Mouse (Mus musculus) lung, embryonic 16.5 days (tissue): Measurements from ENCODE around the gene Ubac2. TPM values are rescaled to one million over a fixed set of nuclear protein-coding genes. Genes with fewer than 3 reads are reported as not detected.

ENCODE experiments used
- ATAC-seq: fragments of 200-750 bp; cut with Nextera tagmentation; 2 replicates; pipeline ENCODE4 v1.8.0; 2017; ENCODE audit warnings: low read depth, mild to moderate bottlenecking, moderate library complexity
- H3K27ac ChIP-seq: fragments of 300-500 bp; sonication (generic); 2 replicates; pipeline ENCODE4 v1.5.1; 2014; ENCODE audit warnings: mild to moderate bottlenecking, control low read depth, low read length
- H3K27me3 ChIP-seq: fragments of 300-500 bp; sonication (generic); 2 replicates; pipeline ENCODE4 v1.6.1; 2014; ENCODE audit warnings: low read depth, low read length, mixed read lengths; ENCODE audit not compliant: control insufficient read depth, insufficient read depth
- H3K36me3 ChIP-seq: fragments of 300-500 bp; sonication (generic); 2 replicates; pipeline ENCODE4 v1.6.1; 2014; ENCODE audit warnings: low read length; ENCODE audit not compliant: control insufficient read depth, insufficient read depth
- H3K4me1 ChIP-seq: fragments of 300-500 bp; sonication (generic); replicated peaks from 2 replicates; pipeline ENCODE4 v1.6.1; 2014; ENCODE audit warnings: low read length, mixed read lengths; ENCODE audit not compliant: control insufficient read depth, insufficient read depth
- H3K4me2 ChIP-seq: fragments of 300-500 bp; sonication (generic); 2 replicates; pipeline ENCODE4 v1.6.1; 2014; ENCODE audit warnings: low read depth, low read length, control low read depth
- H3K4me3 ChIP-seq: fragments of 300-500 bp; sonication (generic); 2 replicates; pipeline ENCODE4 v1.5.1; 2014; ENCODE audit warnings: mild to moderate bottlenecking, low read length, control low read depth
- H3K9ac ChIP-seq: fragments of 300-500 bp; sonication (generic); 2 replicates; pipeline ENCODE4 v1.6.1; 2014; ENCODE audit warnings: low read length, control low read depth
- H3K9me3 ChIP-seq: fragments of 300-500 bp; sonication (generic); 2 replicates; pipeline ENCODE4 v1.6.1; 2016; ENCODE audit warnings: low read length; ENCODE audit not compliant: control insufficient read depth
- WGBS: fragments of 180-500 bp; shearing (Covaris S2); extraction: QIAGEN DNeasy Blood & Tissue Kit; methylation state at CpG from one replicate; pipeline ENCODE4 v1.1.7; 2014; 5-methylcytosine and 5-hydroxymethylcytosine counted together
- polyA plus RNA-seq: library from polyadenylated mRNA; unstranded; fragments of >200 nt; fragmentation: Nextera tagmentation; extraction: Ambion mirVana; gene quantifications from 2 replicates; pipeline ENCODE4 v1.2.1, GENCODE M21; 2015

Ubac2 gene
- polyA plus RNA-seq, 1 experiment from 2014 or later: 56.9 TPM

DNA sequence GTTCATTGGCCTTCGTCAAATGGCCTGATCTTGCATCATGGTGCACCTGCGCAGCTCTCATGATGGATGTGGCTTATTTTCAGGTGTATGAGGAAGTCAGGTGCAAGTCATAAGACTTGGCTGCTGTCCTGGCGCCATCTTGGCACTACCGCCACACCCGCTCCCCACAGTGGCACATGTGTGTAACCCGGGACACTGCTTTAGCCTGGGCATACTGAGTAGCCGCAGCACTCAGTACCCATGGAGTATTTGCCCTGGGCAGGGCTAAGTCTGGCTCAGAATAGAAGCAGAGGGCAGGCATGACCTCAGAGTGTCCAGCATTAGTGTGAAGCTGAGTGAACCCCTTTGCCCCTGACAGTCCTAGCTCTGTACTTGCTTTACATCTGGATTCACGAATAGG lies 49.0 kb downstream of the Ubac2 start:
- Histone ChIP-seq H3K9me3 (no peaks in the 10 kb centered on the region), H3K27me3 (no peaks in the 10 kb centered on the region), H3K9ac (no peak overlapping the region), H3K36me3 (no peaks in the 10 kb centered on the region), H3K4me2 (no peak overlapping the region), H3K4me3 (no peak overlapping the region), H3K27ac (no peak overlapping the region), H3K4me1 (no peaks in the 10 kb centered on the region; the same call in 1 of the 2 replicates)
- ATAC-seq: no peak
- 93% methylated on average over 8 of the region's 8 CpGs for WGBS

DNA sequence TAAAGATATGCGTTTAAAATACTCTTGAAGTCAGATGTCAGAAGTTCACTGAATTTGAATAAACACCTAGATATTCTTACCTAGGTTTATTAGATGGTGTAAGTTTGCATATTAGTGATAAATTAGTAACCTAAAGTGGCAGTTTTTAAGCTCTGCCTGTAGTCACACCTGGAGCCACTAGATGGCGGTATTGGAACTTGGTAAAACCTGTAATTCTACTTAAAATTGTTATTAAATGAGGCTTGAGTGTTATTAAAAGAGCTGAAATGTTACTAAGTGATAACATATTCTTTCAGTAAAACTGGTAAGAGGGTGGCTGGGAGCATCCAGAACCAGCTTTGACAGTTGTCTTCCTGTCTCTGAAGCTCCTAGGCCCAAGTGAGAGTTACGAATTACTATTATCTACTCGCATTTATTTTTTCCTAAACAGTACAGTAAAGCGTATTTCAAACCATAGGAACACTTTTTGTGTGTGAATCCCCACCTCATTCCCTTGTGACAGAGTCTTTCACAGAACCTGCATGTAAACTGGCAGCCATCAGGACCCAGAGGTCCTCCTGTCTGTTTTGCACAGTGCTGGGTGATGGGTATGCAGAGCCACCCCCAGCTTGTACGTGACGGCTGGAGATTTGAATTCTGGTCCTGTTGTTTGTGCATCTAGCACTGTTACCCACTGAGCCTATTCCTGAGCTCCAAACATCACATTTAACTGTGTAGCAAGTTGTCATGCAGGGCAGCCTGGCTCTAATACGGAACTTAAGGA lies 50.1 kb downstream of the Ubac2 start:
- H3K27ac ChIP-seq: peak overlapping the region; percentile 47
- WGBS: 50% methylated on average over 8 of the region's 8 CpGs
- no peak overlapping the region for H3K4me3 ChIP-seq
- H3K4me1 ChIP-seq: no peaks in the 10 kb centered on the region; the same call in 1 of the 2 replicates
- H3K9me3 ChIP-seq: no peaks in the 10 kb centered on the region
- no peak overlapping the region for H3K9ac ChIP-seq
- H3K4me2 ChIP-seq: no peak overlapping the region
- no peak for ATAC-seq
- H3K36me3 ChIP-seq: no peaks in the 10 kb centered on the region
- no peaks in the 10 kb centered on the region for H3K27me3 ChIP-seq

DNA sequence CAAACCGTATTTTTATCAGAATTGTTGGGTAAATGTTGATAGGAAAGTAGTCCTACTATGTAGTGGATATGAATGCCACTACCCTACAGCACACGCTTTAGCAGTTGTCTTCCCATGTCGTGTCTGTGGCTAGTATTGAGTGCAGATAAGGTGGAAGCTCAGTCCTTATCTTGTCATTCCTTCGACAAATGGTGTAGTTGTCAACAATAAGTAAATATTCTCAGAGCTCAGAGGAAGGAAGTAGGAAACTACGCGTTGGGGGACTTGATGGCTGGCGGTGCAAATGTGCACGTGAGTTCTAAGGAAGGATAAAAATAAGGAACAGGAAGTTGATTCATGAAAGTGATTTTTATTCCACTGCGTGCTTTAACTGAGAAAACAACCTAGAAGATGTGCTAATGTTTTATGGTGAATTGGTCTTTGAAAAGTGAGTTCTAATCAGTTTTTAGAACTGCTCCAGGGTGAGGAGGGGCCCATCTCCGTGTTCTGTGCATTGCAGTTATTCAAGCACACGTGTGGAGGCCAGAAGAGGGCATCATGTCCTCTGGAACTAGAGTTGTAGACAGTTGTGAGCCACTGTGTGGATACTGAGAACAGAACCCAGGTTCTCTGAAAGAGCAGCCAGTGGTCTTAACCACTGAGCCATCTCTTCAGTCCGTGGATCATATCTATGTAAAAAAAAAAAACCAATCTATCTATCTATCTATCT lies 51.0 kb downstream of the Ubac2 start:
- Histone ChIP-seq H3K9ac (no peak overlapping the region), H3K9me3 (no peaks in the 10 kb centered on the region), H3K4me1 (no peaks in the 10 kb centered on the region; the same call in 1 of the 2 replicates), H3K36me3 (no peaks in the 10 kb centered on the region; the same call in 1 of the 2 replicates), H3K4me3 (no peak overlapping the region), H3K27ac (peak overlapping the region; percentile 48; the same call in 1 of the 2 replicates), H3K27me3 (no peaks in the 10 kb centered on the region), H3K4me2 (no peak overlapping the region)
- 52% methylated on average over 12 of the region's 12 CpGs for WGBS
- no peak for ATAC-seq

DNA sequence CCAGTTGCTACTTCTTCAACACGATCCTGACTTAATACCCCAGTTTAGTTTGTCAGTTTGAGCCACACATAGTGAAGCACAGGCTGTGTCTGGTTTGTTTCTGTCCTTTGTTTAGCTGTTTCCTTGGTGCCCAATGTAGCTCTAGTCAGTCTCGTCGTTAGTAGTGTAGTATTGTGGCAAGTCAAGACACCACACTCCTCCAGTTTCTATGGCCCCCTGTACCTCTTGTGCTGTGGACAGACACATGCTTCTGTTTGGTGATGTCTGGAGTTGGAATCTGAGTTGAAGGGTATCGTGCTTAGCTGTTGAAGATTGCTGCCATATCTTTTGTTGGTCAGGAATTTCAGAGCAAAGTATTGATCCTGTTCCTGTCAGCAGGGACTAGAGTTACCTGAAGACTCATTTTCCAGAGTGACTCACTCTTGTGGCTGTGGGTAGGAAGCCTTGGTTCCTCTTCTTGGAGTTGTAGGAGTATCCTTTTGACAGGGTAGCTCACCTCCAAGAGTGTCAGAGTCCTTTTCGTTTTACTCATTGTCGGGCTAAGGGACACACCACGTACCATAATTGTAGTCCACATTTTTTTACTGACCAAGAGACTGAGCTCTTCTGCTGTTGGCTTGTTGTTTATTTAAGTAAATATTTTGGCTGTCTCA lies 52.4 kb downstream of the Ubac2 start:
- Histone ChIP-seq H3K4me3 (no peak overlapping the region), H3K27me3 (no peaks in the 10 kb centered on the region), H3K4me1 (no peaks in the 10 kb centered on the region; the same call in 1 of the 2 replicates), H3K9ac (no peak overlapping the region), H3K27ac (no peak overlapping the region), H3K4me2 (no peak overlapping the region), H3K9me3 (0 out of 2 replicates have a peak, but pooled peaks cover 5% of the 10 kb centered on the region), H3K36me3 (peaks cover 4% of the 10 kb centered on the region)
- WGBS: 67% methylated on average over 7 of the region's 7 CpGs
- no peak for ATAC-seq

DNA sequence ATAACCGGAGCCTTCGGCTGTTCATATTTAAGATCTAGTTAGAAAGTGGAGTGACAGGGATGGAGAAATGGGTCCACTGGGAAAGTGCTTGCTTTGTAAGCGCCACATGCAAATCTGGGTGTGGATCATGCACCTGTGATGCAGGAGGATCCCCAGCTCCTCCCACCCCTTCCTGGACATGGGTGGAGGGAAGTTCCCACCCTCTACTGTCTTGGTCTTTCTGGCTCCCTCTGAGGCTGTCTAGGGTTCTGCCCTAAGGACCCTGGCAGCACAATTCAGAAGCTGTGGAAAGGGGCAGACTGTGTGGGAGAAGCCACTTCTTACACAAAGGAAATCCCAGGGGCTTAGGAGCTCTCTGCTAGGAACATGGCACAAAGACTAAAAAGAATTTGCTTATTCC lies 53.2 kb downstream of the Ubac2 start:
- Histone ChIP-seq H3K27me3 (no peaks in the 10 kb centered on the region), H3K9me3 (0 out of 2 replicates have a peak, but pooled peaks cover 5% of the 10 kb centered on the region), H3K27ac (no peak overlapping the region), H3K4me1 (no peaks in the 10 kb centered on the region; the same call in 1 of the 2 replicates), H3K9ac (no peak overlapping the region), H3K36me3 (peaks cover 4% of the 10 kb centered on the region), H3K4me3 (no peak overlapping the region), H3K4me2 (no peak overlapping the region)
- ATAC-seq: no peak
- WGBS: 87% methylated on average over 3 of the region's 3 CpGs

DNA sequence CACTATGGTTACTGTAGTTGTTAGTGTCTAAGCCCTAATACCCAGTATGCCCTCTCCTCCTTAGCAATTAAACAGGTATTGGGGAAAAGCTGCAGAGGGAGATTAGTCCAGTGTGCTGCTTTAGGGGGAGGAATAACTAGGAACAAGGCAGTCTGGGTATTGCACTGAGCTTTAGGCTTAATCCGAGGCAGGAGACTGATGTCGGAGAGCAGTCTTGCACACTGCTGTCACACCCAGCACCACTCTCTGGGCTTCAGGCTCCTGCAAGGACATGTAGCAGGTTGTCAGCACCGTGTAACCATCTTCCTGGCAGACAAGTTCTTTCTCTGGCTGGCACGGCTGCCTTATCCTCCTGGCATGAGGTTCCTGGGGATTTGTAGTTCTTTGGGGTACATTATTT lies 53.8 kb downstream of the Ubac2 start:
- WGBS: 77% methylated on average over 4 of the region's 4 CpGs
- no peaks in the 10 kb centered on the region; the same call in 1 of the 2 replicates for H3K4me1 ChIP-seq
- H3K27me3 ChIP-seq: no peaks in the 10 kb centered on the region
- 0 out of 2 replicates have a peak, but pooled peaks cover 5% of the 10 kb centered on the region for H3K9me3 ChIP-seq
- H3K4me2 ChIP-seq: no peak overlapping the region
- no peak overlapping the region for H3K27ac ChIP-seq
- ATAC-seq: no peak
- H3K4me3 ChIP-seq: no peak overlapping the region
- H3K36me3 ChIP-seq: peaks cover 4% of the 10 kb centered on the region
- H3K9ac ChIP-seq: no peak overlapping the region

DNA sequence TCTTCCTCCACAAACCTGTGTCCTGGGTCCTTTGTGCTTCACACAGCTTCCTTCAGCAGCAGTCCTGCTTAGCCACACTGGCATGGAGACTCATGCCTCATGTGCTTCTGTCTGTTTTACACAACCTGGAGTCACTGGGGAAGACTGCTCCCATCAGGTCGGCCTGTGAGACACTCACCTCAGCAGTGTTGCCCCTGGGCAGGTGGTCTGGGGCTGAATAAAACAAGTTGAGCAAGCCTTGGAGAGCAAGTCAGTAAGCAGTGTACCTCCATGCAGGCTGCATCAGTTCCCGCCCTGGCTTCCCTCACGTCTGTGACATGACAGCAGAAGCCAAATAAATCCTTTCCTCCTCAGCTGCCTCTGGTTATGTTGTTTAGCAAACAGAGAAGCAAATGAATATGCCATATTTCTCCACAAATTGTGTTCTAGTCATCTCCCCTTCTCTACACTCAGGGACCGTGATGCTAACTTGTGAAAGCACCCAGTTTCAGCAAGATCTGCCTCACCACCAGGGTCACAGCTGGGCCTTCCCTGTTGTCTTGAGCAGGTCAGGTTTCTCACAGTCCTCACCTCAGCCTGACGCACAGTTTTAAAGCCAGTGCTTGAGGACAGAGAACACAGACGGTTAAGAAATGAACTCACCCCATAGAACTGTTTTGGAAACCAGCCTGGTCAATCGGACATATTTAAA lies 55.6 kb downstream of the Ubac2 start:
- peaks cover 4% of the 10 kb centered on the region for H3K36me3 ChIP-seq
- 76% methylated on average over 7 of the region's 7 CpGs for WGBS
- no peak overlapping the region for H3K4me3 ChIP-seq
- H3K4me1 ChIP-seq: no peaks in the 10 kb centered on the region; the same call in 1 of the 2 replicates
- H3K9ac ChIP-seq: no peak overlapping the region
- no peak overlapping the region for H3K27ac ChIP-seq
- H3K4me2 ChIP-seq: no peak overlapping the region
- 0 out of 2 replicates have a peak, but pooled peaks cover 5% of the 10 kb centered on the region for H3K9me3 ChIP-seq
- no peak for ATAC-seq
- no peaks in the 10 kb centered on the region for H3K27me3 ChIP-seq

DNA sequence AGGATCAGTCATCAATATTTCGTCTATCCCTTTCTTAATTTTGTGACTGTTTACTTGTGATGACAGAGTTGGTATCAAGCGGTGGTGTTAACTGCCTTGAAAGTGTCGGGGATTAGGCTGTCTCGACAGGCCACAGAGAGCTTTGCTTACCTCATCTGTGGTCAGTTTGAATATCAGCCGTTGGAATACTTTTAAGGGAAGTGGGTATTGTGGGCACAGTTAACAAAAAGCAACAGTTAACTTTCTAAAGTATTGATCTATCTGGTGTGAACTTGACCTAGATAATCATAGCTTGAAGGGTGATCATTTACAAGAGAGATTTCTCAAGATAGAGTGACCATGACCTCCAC lies 56.2 kb downstream of the Ubac2 start:
- Histone ChIP-seq H3K4me3 (no peak overlapping the region), H3K4me2 (no peak overlapping the region), H3K9me3 (0 out of 2 replicates have a peak, but pooled peaks cover 5% of the 10 kb centered on the region), H3K9ac (no peak overlapping the region), H3K4me1 (no peaks in the 10 kb centered on the region; the same call in 1 of the 2 replicates), H3K36me3 (peaks cover 4% of the 10 kb centered on the region), H3K27ac (no peak overlapping the region), H3K27me3 (no peaks in the 10 kb centered on the region)
- ATAC-seq: no peak
- WGBS: 65% methylated on average over 5 of the region's 5 CpGs
